Mouse (Mus musculus) testis, postnatal 14 days (tissue): ENCODE data around the gene Epc2.
"Not testable (repeated sequence)": the region's sequence is repeated elsewhere in the genome, so short reads cannot be mapped to it uniquely, and the experiment has no call there.

Source experiments
- DNase-seq: peaks from one replicate; pipeline ENCODE4 v3.0.0; 2021; ENCODE audit warnings: low spot score

Epc2 gene

DNA sequence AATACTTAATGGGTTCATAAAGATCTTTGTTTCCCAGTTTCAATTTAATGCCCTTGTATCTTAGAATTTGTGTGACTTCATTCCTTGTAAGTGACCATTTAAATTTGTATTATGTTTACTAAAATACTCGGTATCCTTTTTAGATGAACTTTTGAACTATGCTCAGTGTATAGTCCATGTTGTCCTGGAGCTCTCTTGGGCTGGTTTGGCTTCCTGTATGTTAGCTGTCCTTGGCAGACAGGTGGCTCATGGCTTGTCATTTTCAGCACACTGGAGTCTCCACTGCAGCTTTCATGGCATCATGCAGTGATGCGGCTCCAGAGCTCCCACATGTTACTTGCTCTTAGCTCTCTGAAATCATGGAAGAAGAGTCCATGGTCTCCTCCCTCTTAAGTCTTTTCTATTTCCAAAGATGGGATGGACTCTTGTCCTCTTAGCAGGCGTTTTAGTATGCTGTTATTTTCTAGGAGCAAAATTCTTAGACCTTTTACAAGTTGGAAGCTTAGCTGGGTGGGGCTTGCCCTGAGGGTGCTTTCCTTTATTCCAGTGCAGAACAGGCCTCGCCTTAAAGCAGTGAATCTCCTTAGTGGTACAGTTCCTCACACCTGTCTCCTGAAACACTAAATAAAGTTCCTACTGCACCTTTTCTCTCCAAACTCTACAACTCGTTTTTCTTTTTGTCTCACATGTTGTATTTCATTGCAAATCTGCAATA, 20.5 kb downstream of the Epc2 start:
- no peak for DNase-seq

DNA sequence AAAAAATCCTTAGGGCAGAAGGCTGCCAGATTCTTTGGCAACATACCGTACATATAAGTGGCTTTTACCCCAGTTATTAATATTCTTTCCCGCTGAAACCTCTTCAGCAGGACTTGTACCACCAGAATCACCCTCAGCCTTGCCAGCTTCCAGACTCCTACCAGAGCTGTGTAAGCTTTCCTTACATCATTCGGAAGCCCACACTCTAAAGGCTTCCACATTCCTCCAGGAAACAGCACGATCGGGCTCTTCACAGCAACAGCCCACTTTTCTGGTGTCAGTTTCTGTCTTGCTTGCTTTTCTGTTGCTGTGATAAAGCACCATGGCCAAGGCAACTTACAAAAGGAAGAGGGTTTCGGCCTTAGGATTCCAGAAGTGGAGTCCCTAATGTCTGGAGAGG, 21.2 kb downstream of the Epc2 start:
- no peak for DNase-seq

DNA sequence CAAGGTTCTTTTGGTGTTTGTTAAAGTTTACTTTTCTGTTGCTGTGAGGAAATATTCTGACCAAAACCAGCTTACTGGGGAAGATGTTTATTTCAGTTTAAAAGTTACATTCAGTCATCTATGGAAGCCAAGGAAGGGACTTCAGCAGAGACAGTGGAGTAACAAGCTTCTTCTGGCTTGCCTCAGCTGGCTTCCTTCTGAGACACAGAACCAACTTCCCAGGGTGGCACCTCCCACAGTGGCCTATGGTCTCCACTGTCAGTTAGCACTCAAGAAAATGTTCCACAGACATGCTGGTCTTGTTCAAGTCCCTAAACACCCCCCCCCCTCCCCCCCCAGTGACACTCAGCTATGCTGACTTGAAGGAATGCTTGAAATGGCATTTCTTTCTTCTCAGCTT, 30.9 kb downstream of the Epc2 start:
- no peak for DNase-seq

DNA sequence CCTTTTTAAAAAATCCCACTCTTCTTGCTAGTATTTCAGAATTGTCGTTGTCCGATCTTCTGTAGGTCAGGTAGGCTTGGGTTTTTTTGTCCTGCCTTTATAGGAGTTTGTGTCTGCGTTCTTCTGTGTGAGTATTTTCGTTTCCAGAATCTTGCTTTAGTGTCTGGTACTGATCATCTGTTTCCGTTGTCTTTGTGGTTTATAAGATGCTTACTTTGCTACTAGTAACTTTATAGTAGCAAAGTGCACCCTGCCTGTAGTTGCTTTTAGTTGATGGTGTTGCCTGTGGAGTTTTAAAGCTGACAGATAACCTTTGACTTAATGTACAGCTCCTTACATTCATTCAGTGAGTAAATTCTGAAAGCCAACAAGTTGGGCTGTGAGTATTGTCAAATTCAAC, 32.1 kb downstream of the Epc2 start:
- DNase-seq = no peak

DNA sequence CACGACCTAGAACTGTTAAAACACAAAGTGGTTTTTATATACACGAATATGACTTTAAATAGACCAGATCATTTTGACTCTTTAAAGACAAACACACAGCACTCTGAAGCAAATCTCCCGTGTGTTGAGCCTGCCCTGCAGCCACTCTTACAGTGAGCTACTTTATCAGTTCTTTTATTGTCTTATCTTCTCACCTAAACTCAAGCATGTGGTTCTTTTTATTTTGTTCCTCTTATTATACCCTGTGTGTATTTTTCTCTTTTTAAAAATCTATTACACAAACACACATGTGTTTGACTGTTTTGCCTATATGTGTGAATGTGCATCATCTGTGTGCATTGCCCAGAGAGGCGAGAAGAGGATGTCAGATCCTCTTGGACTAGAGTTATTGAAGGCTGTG, 50.1 kb downstream of the Epc2 start:
- no peak for DNase-seq

DNA sequence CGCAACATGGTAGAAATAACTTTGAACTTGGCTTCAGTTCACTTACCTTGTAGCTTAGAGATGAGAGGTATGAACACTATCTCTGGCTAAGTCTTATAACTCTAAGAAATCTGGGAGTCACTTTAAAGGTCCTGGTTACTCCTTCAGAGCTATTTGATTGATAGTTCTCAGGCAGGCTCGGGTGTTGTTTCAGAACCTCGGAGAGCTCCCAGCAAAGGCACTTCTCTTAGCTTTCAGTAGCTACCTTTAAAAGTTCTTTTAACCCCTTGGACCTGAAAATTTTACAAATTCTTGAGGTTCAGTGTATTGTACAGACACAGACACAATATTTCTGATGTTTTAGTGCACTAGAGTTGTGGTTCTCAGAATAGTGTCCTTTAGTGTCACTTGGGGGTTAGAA, 52.3 kb downstream of the Epc2 start:
- peak; percentile 18 for DNase-seq

DNA sequence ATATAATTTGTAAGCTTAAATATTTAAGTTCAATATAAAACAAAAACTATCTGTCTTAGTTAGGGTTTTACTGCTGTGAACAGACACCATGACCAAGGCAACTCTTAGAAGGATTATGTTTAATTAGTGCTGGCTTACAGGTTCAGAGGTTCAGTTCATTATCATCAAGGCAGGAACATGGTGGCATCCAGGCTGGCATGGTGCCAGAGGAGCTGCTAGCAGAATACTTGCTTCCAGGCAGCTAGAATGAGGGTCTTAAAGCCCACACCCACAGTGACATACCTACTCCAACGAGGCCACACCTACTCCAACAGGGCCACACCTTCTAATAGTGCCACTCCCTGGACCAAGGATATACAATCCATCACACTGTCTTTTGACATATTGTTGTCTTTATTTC, 53.9 kb downstream of the Epc2 start:
- DNase-seq = not testable (repeated sequence)

DNA sequence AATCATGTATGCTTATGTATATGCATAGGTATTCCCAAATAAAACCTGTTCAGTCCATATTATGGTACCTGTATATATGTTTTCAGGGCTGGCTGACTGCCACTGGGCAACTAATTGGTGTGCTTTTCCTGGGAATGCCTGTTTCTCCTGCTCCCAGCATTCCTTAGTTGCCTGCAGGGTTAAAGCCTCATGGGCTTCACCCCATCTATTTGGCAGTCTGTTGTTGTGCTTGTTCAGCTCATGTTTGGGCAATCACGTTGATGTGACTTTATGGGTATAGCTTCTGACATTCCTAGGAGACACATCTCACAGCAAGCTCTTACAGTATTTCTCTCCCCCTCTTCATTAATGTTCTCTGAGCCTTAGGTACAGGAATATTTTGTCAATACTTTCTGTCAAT, 59.5 kb downstream of the Epc2 start:
- no peak for DNase-seq

DNA sequence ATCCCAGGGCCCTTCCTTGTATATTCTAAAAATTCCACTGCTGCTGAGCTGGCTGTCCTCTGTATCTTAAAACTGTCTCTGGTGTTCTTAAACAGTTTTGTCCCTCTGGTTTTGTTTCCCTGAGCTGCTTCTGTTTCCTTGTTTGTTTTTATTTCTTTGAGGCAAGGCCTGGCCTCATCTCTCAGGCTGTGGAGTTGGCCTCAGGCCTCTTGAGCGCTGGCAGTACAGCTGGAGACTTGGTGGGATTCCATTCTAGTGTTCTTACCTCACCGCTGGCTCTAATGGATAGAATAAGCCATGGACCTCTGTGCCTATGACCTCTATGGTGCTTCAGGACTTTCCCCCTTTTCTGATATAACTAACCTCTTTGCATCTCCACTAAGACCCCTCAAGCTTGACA, 64.7 kb downstream of the Epc2 start:
- no peak for DNase-seq

DNA sequence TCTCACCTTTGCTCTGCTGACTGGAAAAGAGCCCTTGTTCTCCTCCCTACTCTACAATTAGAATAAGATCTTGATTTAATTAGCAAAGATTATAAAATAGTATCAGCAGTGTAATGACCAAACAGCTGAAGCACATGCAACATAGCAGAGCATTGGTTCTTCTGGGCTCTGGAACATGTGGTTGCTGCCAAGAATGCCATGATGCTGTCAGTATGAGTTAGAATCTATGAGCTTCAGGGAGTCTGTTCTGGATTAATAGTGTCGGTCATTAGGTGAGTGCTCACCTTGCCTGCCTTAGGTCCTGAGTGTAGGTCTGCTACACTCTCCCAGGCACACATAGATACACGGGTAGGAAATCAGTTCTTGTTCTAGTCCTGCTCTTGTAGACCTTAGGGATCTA, 69.1 kb downstream of the Epc2 start:
- DNase-seq = no peak

DNA sequence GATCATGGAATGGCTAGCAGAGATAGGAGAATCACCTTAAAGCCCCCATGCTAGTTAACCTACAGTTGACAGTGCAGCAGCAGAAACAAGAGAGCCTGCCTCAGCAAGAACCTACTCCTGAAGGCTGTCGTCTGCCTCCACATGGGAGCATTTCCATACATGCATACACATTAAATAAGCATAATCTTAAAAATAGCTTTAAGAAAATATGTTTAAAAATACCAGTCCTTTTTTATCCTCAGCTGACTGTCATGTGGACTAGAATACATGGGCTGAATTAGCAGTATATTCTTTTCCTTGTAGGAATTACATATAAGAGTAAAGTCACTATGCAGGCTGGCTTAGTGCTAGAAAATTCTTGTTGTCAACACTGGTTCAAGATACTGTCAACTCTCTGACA, 69.7 kb downstream of the Epc2 start:
- DNase-seq = no peak

DNA sequence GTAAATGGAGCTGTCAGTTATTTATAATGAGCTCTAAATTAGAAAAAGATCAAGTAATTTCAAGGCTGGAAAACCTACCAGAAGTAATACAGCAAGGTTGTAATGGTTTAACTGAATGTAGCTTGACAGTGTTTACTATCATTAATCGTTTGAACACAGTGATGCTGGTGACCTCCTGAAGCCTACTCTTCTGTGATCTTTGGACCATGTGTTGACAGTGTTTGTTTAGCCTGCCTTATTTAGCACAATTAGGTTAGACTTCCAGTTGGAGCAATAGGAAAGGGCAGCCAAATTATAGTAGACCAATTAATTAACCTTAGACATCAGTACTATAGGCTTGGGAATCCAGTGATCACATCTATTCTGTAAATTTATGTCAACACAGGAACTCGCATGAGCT, 70.3 kb downstream of the Epc2 start:
- DNase-seq = no peak

DNA sequence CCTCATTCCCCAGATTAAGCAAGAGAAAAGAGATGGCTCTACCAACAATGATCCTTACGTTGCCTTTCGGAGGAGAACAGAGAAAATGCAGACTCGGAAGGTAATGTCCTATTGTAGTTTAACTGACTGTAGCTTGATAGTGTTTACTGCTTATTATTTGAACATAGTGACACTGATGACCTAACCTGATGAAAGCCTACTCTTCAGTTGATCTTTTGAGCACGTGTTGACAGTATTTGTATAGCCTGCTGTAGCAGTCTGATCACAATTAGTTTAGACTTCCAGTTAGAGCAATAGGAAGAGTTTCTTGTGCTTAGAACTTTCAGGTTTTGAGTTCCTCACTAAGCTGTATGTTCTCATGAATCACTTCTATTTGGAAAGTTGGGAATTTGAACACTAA, 71.3 kb downstream of the Epc2 start:
- no peak for DNase-seq

DNA sequence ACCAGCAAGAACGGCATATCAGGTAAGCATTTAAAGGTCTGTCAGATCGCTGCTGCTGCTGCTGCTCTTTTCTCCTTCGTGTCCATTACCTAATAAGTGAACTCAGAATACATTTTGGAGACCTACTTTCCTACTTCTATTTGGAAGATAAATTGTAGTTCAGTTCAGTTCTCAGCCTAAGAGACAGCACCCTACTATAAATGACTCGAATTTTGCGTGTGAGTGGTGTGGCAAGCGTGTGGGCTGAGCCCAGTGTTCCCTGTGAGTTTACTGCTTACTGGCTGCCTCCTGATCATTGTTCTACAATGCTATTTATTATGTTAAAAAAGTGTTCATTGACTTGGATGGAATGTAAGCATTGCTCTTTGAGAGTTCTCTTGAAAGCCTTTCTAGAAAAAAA, 85.9 kb downstream of the Epc2 start:
- DNase-seq = no peak

DNA sequence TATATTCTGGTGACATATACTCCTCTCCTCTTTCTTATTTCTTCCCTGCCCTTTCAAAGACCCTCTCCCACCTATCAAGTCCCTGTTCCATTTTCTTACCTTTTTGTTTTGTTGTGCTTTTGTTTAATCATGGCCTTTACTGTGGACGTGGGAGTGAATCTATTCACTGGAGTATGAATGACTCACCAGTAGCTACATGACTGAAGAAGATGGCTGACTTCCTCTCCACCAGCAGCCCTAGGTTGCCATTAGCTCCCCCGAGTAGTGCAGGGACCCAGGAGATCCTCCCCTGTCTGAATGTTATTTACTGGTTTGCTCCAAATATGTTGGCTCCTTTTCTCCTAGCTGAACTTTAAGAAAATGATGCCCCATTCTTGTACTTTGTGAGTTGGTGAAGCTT, 86.8 kb downstream of the Epc2 start:
- no peak for DNase-seq

DNA sequence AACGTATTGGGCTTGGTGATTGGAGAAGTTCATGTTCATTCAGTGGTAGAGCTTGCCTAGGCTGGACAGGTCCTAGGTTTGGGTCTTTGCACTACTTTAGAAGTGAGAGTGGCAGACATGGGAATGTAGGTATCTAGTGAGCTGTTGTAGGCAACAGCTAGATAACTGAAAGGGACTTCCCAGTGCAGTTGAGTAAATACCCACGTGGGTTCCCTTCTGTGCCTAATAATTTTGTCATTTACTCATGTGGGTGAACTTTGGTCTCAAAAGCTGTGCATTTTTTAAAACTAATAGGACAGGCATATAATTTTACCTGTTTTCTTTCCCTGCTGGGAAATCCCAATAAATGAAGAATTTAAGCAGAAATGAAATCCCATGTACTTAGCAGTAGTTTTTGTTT, 88.5 kb downstream of the Epc2 start:
- DNase-seq = no peak

DNA sequence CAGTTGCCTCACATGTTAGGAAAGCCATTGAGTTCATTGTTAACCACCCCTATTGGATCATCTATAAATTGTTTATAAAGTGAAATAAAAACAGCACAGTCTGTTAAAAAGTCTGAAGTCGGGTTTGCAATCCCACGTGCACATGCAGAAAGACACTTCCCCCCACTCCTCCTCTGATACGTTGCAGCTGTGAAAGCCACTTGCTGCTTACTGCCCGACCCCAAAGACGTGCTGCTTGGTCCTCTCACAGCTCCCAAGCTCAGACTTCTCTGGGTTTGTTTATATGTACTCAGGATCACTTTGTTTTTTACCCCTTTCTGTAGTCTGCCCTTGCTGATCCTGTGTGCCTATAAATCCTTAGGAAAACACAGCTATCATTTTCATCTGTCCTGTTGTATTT, 96.5 kb downstream of the Epc2 start:
- DNase-seq = no peak

DNA sequence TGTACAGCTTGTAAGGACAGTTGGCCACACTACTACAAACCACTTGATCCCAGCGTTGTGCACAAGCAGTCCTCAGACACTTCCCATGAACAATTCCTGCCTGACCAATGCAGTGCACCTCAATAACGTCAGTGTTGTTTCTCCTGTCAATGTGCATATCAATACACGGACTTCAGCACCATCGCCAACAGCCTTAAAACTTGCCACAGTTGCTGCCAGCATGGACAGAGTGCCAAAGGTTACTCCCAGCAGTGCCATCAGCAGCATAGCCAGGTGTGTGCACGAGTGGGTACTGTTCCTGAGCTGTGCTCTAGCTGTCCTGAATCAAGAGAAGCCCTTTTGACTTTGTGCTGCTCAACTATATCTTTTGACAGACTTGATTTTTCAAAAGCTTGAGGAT, 97.2 kb downstream of the Epc2 start:
- no peak for DNase-seq

DNA sequence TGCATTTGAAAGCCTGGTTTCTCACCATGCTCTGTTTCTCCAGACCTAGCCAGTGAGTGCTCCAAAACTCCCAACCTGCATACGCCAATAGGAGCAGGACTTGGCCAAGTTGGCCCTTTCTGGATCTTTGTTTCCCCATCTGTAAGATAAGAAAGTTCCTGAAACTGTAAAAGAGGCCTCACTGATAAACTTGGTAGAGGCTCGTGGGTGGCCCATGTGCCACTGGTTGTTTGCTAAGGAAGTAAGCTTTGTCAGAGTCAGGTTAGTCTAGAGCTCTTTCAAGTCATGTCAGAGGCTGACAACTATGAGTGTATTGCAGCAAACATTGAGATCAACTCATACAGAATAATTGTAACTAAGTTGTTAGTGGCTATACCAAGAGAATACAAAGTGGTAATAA, 101.8 kb downstream of the Epc2 start:
- DNase-seq = no peak

DNA sequence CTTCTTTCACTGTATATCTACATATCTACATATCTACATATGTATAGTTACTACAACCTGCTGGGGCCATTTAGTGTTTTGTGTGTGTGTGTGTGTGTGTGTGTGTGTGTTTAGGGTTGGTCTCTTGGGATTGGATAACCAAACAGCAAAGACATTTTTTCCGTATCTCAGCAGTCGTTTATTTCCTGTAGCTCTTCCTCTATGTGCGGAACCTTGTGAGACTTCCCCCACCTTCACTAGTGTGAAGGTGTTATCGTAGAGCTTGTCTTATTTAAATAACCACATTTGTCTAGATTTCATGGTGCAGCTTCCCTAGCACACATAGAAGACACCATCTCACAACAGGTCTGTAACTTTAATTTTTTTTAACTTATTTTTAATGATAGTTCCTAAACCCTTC, 106.1 kb downstream of the Epc2 start:
- no peak for DNase-seq

DNA sequence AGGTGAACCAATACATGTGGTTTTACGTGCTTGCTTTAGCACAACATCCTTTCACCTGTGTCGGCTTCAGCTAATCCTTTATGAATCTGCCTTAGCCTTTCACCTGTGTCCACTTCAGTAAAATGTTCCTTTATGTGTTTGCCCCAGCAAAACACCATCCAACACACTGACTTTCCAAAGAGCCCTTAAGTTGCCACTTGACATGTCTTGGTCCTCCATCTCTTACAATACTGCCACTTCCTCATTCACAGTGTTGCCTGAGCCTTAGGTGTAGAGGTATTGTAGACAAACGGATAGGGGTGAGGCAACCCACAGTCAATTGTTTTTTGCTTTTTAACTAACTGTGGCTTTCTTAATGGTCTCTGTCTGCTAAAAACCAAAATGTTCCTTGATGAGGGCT, 107.1 kb downstream of the Epc2 start:
- no peak for DNase-seq

DNA sequence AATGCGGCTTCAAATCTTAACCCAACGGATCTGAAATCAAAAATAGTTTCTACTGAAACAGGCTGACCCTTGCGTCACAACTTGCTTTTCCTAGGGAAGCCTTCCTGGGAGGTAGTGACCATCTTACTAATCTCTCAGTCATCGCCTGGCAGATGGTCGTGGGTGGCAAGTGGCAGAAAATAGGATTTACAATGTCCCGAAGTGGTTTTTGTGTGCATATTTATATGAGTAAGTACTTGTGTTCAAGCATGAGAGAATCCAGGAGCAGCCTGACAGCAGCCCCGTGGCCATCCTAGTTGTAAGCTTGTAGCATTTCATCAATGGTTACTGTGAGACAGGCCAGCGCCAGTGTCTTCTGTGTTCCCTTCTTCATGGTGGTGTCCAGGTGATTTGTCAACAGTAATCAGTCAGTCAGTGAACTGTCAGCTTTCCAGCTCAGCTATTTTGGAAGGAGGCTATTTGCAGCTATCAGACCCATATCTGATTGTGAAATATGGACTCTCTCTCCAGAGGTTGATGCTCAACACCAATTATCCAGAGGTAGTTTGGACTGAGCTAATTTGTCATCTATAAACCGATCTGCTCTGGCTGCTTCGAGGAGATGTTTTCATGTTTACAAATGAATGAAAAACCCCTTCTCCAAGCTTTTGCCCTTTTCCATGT, 111.5 kb downstream of the Epc2 start:
- DNase-seq = no peak

DNA sequence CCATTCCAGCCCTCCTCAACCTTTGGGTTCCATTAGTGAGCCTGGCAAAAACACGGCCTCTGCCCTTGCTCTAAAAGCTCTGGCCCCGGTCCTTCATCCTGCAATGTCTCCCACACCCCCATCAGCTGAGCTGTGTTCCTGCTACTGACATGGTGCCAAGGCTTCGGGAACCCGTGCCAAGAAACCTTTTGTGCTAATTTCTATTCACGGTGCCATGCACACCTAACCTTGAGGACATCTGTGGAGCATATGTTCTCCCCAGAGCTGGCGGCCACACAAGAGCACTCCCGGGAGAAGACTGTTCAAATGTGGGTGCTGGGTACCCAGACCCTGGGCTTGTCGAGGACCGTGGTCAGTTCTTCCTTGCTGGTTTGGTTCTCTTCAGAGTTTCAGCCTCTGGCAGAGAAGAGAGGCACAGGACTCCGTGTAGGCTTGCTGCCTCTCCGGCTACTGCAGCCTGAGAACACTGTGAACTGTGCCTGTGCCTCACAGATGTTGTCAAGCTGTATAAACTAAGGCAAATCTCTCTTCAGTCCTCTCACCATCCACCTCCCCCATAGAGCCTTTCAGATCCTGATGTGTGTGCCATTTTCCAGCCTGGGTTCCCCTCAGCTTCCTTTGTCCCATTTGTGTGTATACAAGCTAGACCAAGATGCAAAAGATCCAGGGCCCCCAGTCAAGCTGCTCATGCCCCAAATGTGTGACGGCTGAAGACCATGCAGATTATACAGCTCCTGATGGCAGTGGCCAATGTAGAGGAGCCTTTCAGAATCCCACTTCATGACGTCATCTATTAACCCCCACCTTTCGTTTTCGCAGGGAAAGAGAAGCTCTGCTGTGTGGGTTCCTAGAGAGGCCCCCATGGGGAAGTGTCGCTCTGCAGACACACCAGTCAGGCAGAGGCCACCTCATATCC, 118.8 kb downstream of the Epc2 start:
- DNase-seq = peak; percentile 64
